Mouse (Mus musculus): ENCODE data around the gene Fam20b. TPM values are rescaled to one million over a fixed set of nuclear protein-coding genes. Genes with fewer than 3 reads are reported as not detected.
A peak's percentile ranks its signal among the peaks of the same experiment; 100 is the strongest.

The Fam20b gene
- polyA plus RNA-seq, 1 experiment from 2014 or later = 23.9 TPM

GRCm38 (mm10) chr1:156752990-156753389, 34.1 kb upstream of the Fam20b start:
- no peaks in the 10 kb centered on the region for H3K9me3 ChIP-seq (ENCODE audit: control insufficient read depth, low read length)
- H3K4me3 ChIP-seq (ENCODE audit: low read length) = no peak overlapping the region
- no peak overlapping the region for H3K27ac ChIP-seq (ENCODE audit: low read depth, low read length)
- H3K4me1 ChIP-seq (ENCODE audit: control insufficient read depth, insufficient read depth, low read depth, low read length) = peaks cover 23% of the 10 kb centered on the region
- H3K27me3 ChIP-seq (replicated peaks; ENCODE audit: control insufficient read depth, insufficient read depth, low read length) = no peaks in the 10 kb centered on the region
- no peak overlapping the region for H3K9ac ChIP-seq (ENCODE audit: low read depth, low read length)
- no peak overlapping the region for H3K4me2 ChIP-seq (ENCODE audit: low read length)
- H3K36me3 ChIP-seq (ENCODE audit: control insufficient read depth, insufficient read depth, low read length) = no peaks in the 10 kb centered on the region
- 62% methylated on average over 7 of the region's 7 CpGs for WGBS
- no peak for ATAC-seq

DNA sequence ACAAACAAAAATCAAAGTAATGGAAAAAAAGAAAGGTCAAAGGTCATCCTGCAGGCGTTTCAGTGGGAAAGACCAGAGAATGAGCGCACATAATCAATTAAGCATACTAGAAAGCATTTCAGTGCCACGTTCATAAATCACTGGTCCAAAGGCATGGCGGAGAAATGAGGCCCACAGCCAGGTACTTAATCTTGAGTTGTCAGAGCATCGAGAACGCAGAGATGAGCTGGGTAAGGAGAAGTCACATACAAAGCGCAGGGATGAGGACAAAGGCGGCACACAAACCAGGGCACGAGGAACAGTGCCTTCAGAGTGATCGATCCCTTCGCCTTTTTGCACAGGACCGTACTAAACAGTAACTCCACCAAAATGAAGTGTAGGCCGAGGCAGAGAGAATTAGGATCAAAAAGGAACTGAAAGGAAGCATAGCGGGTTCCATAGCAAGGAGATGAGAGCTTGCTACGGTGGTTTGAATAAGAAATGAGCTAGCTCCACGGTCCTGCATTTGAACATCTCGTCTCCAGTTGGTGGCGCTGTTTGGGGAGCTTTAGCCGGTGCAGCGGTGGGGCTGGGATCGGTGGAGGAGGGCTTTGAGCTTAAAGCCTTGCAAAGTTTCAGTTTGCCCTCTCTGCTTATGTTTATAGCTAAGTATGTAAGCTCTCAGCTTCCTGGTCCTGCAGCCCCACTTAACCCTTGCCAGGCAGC, 33.3 kb upstream of the Fam20b start:
- Histone ChIP-seq H3K27me3 (replicated peaks; ENCODE audit: control insufficient read depth, insufficient read depth, low read length) (no peaks in the 10 kb centered on the region), H3K9ac (ENCODE audit: low read depth, low read length) (peak overlapping the region; percentile 54; the same call in 1 of the 2 replicates), H3K9me3 (ENCODE audit: control insufficient read depth, low read length) (no peaks in the 10 kb centered on the region), H3K4me2 (ENCODE audit: low read length) (peak overlapping the region; percentile 60), H3K36me3 (ENCODE audit: control insufficient read depth, insufficient read depth, low read length) (no peaks in the 10 kb centered on the region), H3K4me1 (ENCODE audit: control insufficient read depth, insufficient read depth, low read depth, low read length) (peaks cover 23% of the 10 kb centered on the region), H3K4me3 (ENCODE audit: low read length) (peak overlapping the region; percentile 30), H3K27ac (ENCODE audit: low read depth, low read length) (peak overlapping the region; percentile 49; the same call in 1 of the 2 replicates)
- peak; percentile 69 for ATAC-seq
- WGBS = 4% methylated on average over 21 of the region's 21 CpGs

- ATAC-seq = no peak
- WGBS = 48% methylated on average over 4 of the region's 4 CpGs
- Histone ChIP-seq H3K4me1 (ENCODE audit: control insufficient read depth, insufficient read depth, low read depth, low read length) (peaks cover 23% of the 10 kb centered on the region), H3K36me3 (ENCODE audit: control insufficient read depth, insufficient read depth, low read length) (no peaks in the 10 kb centered on the region), H3K9me3 (ENCODE audit: control insufficient read depth, low read length) (no peaks in the 10 kb centered on the region), H3K4me2 (ENCODE audit: low read length) (no peak overlapping the region), H3K4me3 (ENCODE audit: low read length) (no peak overlapping the region), H3K9ac (ENCODE audit: low read depth, low read length) (no peak overlapping the region), H3K27me3 (replicated peaks; ENCODE audit: control insufficient read depth, insufficient read depth, low read length) (no peaks in the 10 kb centered on the region), H3K27ac (ENCODE audit: low read depth, low read length) (no peak overlapping the region)
Observed at GRCm38 (mm10) chr1:156750261-156750660, 31.4 kb upstream of the Fam20b start.

GRCm38 (mm10) chr1:156749136-156749535, 30.2 kb upstream of the Fam20b start:
- Histone ChIP-seq H3K4me2 (ENCODE audit: low read length) (no peak overlapping the region), H3K9ac (ENCODE audit: low read depth, low read length) (no peak overlapping the region), H3K9me3 (ENCODE audit: control insufficient read depth, low read length) (no peaks in the 10 kb centered on the region), H3K4me3 (ENCODE audit: low read length) (no peak overlapping the region), H3K36me3 (ENCODE audit: control insufficient read depth, insufficient read depth, low read length) (no peaks in the 10 kb centered on the region), H3K4me1 (ENCODE audit: control insufficient read depth, insufficient read depth, low read depth, low read length) (peaks cover 14% of the 10 kb centered on the region), H3K27me3 (replicated peaks; ENCODE audit: control insufficient read depth, insufficient read depth, low read length) (no peaks in the 10 kb centered on the region), H3K27ac (ENCODE audit: low read depth, low read length) (no peak overlapping the region)
- ATAC-seq = no peak

- Histone ChIP-seq H3K4me3 (ENCODE audit: low read length) (no peak overlapping the region), H3K9ac (ENCODE audit: low read depth, low read length) (no peak overlapping the region), H3K4me1 (ENCODE audit: control insufficient read depth, insufficient read depth, low read depth, low read length) (peaks cover 14% of the 10 kb centered on the region), H3K27ac (ENCODE audit: low read depth, low read length) (peak overlapping the region; percentile 3; the same call in 1 of the 2 replicates), H3K4me2 (ENCODE audit: low read length) (no peak overlapping the region), H3K36me3 (ENCODE audit: control insufficient read depth, insufficient read depth, low read length) (no peaks in the 10 kb centered on the region), H3K27me3 (replicated peaks; ENCODE audit: control insufficient read depth, insufficient read depth, low read length) (no peaks in the 10 kb centered on the region), H3K9me3 (ENCODE audit: control insufficient read depth, low read length) (no peaks in the 10 kb centered on the region)
- peak; percentile 63; the same call in 1 of the 2 replicates for ATAC-seq
- WGBS = 62% methylated on average over 16 of the region's 16 CpGs
Observed at GRCm38 (mm10) chr1:156748435-156749005, 29.6 kb upstream of the Fam20b start.

- ATAC-seq = no peak
- WGBS = 84% methylated on average over 7 of the region's 7 CpGs
- Histone ChIP-seq H3K4me1 (ENCODE audit: control insufficient read depth, insufficient read depth, low read depth, low read length) (peaks cover 3% of the 10 kb centered on the region; the same call in 1 of the 2 replicates), H3K36me3 (ENCODE audit: control insufficient read depth, insufficient read depth, low read length) (no peaks in the 10 kb centered on the region), H3K4me2 (ENCODE audit: low read length) (no peak overlapping the region), H3K4me3 (ENCODE audit: low read length) (no peak overlapping the region), H3K9ac (ENCODE audit: low read depth, low read length) (no peak overlapping the region), H3K9me3 (ENCODE audit: control insufficient read depth, low read length) (no peaks in the 10 kb centered on the region), H3K27me3 (replicated peaks; ENCODE audit: control insufficient read depth, insufficient read depth, low read length) (no peaks in the 10 kb centered on the region), H3K27ac (ENCODE audit: low read depth, low read length) (no peak overlapping the region)
Observed at GRCm38 (mm10) chr1:156745188-156745810, 26.4 kb upstream of the Fam20b start.

GRCm38 (mm10) chr1:156741482-156742411, 22.9 kb upstream of the Fam20b start:
- Histone ChIP-seq H3K9ac (ENCODE audit: low read depth, low read length) (no peak overlapping the region), H3K4me3 (ENCODE audit: low read length) (no peak overlapping the region), H3K27ac (ENCODE audit: low read depth, low read length) (no peak overlapping the region), H3K9me3 (ENCODE audit: control insufficient read depth, low read length) (no peaks in the 10 kb centered on the region), H3K36me3 (ENCODE audit: control insufficient read depth, insufficient read depth, low read length) (no peaks in the 10 kb centered on the region), H3K27me3 (replicated peaks; ENCODE audit: control insufficient read depth, insufficient read depth, low read length) (no peaks in the 10 kb centered on the region), H3K4me2 (ENCODE audit: low read length) (no peak overlapping the region), H3K4me1 (ENCODE audit: control insufficient read depth, insufficient read depth, low read depth, low read length) (no peaks in the 10 kb centered on the region)
- WGBS = 64% methylated on average over 11 of the region's 11 CpGs
- ATAC-seq = peak; percentile 55

DNA sequence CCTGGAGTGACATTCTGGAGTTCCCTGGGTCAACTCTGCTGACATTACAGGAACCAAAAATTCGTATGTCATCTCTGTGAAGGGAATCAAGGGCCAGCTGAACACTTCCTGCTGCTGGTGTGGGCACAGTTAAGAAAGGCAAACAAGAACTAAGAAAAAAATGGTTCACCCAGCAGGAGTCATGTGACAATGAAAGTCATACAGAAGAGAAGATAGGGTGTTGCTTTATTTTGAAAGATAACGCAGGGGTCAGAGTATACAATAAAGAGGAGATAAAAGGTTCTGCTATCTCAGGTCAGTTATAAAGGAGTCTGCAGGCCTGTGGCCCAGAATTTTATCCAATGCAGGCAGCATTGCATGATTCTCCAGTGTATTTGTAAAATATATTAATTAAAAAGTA, 16.9 kb upstream of the Fam20b start:
- H3K27ac ChIP-seq (ENCODE audit: low read depth, low read length) = no peak overlapping the region
- no peak overlapping the region for H3K9ac ChIP-seq (ENCODE audit: low read depth, low read length)
- no peak overlapping the region for H3K4me2 ChIP-seq (ENCODE audit: low read length)
- 82% methylated on average over 2 of the region's 2 CpGs for WGBS
- no peaks in the 10 kb centered on the region for H3K4me1 ChIP-seq (ENCODE audit: control insufficient read depth, insufficient read depth, low read depth, low read length)
- no peaks in the 10 kb centered on the region for H3K27me3 ChIP-seq (replicated peaks; ENCODE audit: control insufficient read depth, insufficient read depth, low read length)
- no peak for ATAC-seq
- H3K4me3 ChIP-seq (ENCODE audit: low read length) = no peak overlapping the region
- H3K9me3 ChIP-seq (ENCODE audit: control insufficient read depth, low read length) = no peaks in the 10 kb centered on the region
- no peaks in the 10 kb centered on the region for H3K36me3 ChIP-seq (ENCODE audit: control insufficient read depth, insufficient read depth, low read length)
